Mouse (Mus musculus) bone marrow macrophage, adult 2 months (primary cell): ENCODE data around the gene Clca1.

ENCODE experiments used
- CTCF ChIP-seq: IDR thresholded peaks from 2 replicates; pipeline ENCODE4 v1.5.1; 2012; ENCODE audit warnings: low read depth, mild to moderate bottlenecking, low read length, moderate library complexity
- POLR2A ChIP-seq: IDR thresholded peaks from 2 replicates; pipeline ENCODE4 v1.6.1; 2012; ENCODE audit warnings: mild to moderate bottlenecking, low read depth, low read length, borderline replicate concordance

DNA sequence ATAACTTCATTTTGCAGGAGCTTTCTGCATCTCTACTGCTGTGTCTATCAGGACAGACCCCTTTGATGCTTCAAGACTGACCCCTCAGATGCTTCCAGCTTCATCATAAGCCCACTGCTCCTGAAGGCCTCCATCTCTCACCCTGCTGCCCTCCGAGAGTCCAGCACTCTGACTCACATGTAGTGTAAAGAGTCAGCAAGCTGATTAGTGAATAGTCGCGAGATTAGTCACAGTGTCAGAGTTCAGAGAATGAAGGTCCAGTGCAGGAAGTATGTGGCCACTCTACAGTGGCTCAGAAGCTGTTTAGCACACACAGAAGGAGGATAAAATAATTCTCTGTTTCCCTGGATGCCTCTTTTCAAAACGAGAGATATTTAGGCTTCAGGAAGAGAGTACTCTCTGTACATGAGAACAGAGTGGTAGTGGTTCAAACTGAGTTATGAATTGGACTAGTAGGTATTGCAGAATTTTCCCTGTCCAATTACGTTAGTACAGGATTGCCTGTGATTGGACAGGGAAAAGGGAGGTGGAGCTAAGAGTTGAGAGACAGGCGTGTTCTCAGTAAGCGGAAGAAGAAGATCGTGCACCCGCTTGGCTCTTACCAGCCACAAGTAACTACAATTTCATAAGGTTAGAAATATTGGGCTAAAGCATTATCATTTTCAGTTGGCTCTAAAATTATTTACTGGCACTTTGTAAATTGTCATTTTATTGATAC, 60.9 kb downstream of the Clca1 start:
- TF ChIP-seq CTCF, result no peak
- no peak for TF ChIP-seq POLR2A
